Mouse (Mus musculus): ENCODE data around the gene Itgbl1. TPM values are rescaled to one million over a fixed set of nuclear protein-coding genes. Genes with fewer than 3 reads are reported as not detected.
"Not testable (repeated sequence)": the region's sequence is repeated elsewhere in the genome, so short reads cannot be mapped to it uniquely, and the experiment has no call there.

Gene Itgbl1
- polyA plus RNA-seq (2015; fragmentation: Nextera tagmentation; extraction: Ambion mirVana) = 0.12 and 0.22 TPM in 2 replicates

DNA sequence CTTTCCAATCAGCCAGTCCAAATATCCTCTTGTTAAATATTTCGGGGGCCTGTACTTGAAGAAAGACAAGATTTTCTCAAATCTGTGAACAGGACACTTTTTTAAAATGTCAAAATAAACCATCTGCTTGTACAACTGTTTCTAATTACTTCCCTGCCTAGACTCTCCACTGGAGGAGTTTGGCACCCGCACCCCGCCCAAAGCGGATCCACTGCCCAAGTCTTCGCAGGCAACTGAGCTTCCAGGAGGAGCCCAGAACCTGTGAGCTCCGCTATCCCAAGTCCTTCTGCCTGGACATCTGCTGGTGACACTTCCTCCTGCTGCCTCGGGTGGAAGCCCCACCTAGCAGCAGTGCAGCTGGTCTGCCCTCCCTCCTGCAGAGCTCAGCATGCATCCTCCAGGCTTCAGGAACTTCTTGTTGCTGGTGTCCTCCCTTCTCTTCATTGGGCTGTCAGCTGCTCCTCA lies at the start of gene Itgbl1:
Gene Itgbl1 (plus strand): TSS at position 51 of the 465 bp plus-strand sequence.
- no peak within 1 kb of the TSS for H3K4me2 ChIP-seq (ENCODE audit: low read depth, low read length)
- 49% methylated on average over 7 of the region's 7 CpGs for WGBS
- no peak for ATAC-seq

DNA sequence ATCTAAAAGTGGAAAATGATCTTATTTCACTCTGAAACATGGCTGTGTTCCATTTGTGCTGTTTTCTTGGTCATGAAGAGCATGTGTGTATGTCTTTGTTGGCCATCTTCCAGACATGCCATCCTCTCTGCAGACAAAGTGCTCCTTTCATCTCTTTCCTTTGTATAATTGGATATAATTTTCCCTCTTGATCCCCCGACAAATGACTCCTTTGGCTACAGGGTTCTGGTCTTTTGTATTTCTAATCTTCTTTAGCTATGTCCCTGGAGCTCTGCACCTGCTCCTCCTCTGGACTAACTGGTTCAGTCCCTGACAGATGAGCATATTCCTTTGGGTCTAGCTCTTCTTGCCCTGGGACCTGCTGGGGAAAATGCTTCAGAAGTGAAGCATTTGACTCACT lies 36.8 kb upstream of the Itgbl1 start:
- no peak for ATAC-seq
- H3K9me3 ChIP-seq (ENCODE audit: control insufficient read depth, low read length) = no peaks in the 10 kb centered on the region
- no peak overlapping the region for H3K27ac ChIP-seq (ENCODE audit: low read length)
- H3K9ac ChIP-seq (ENCODE audit: low read depth, low read length) = no peak overlapping the region
- H3K36me3 ChIP-seq (ENCODE audit: control insufficient read depth, insufficient read depth, low read length) = no peaks in the 10 kb centered on the region
- peaks cover 12% of the 10 kb centered on the region for H3K27me3 ChIP-seq (replicated peaks; ENCODE audit: control insufficient read depth, insufficient read depth, low read length)
- WGBS = 41% methylated on average over 1 of the region's 1 CpGs
- H3K4me2 ChIP-seq (ENCODE audit: low read depth, low read length) = no peak overlapping the region
- no peak overlapping the region for H3K4me3 ChIP-seq (ENCODE audit: low read length)
- H3K4me1 ChIP-seq (ENCODE audit: control insufficient read depth, insufficient read depth, low read length) = no peaks in the 10 kb centered on the region; the same call in 1 of the 2 replicates

More for the DNA sequence above, at the start of gene Itgbl1:
- no peak within 1 kb of the TSS for H3K27ac ChIP-seq (ENCODE audit: low read length)
- H3K4me3 ChIP-seq (ENCODE audit: low read length) = no peak within 1 kb of the TSS
- 0 out of 2 replicates have a peak, but pooled peaks cover 5% of the 10 kb centered on the region for H3K4me1 ChIP-seq (ENCODE audit: control insufficient read depth, insufficient read depth, low read length)
- H3K9ac ChIP-seq (ENCODE audit: low read depth, low read length) = no peak within 1 kb of the TSS
- no peaks in the 10 kb centered on the region for H3K36me3 ChIP-seq (ENCODE audit: control insufficient read depth, insufficient read depth, low read length)
- H3K27me3 ChIP-seq (replicated peaks; ENCODE audit: control insufficient read depth, insufficient read depth, low read length) = no peaks in the 10 kb centered on the region
- no peaks in the 10 kb centered on the region for H3K9me3 ChIP-seq (ENCODE audit: control insufficient read depth, low read length)

DNA sequence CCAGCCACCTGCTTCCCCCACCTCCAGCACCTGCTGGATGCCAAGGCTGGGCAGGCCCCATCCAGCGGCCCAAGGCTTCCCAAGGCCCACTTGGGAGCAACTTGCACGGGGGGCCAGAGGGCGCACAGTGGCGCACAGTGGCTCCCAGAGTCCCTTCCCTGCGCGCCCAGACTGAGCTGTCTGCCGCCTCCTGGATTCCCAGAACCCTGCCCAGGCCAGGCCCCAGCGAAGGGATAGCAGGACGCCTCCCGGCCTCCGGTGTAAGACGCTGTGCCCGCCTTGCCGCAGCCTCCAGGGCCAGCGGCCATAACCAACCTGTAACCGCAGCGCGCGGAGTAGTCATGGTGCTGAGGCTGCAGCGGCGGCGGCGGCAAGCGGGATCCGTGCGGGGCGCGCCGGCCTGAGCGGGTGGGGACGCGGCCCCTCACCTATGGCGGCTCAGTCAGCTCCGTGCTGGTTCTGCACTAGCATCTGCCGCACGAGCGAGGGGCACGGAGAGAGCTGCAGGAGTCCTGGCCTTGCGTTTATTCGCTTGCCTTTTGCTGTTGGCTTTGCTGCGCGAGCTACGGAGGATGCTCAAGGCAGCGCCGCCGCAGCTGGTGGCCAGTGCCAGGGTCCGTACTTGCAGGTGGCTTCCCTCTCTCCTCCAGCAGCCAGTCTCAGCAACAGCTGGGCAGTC lies 33.1 kb upstream of the Itgbl1 start, which contains the start of gene Nalcn:
Gene Nalcn (minus strand): TSS at position 644 of the 679 bp plus-strand sequence.
- peak within 1 kb of the TSS; percentile 54 for H3K9ac ChIP-seq (ENCODE audit: low read depth, low read length)
- WGBS = under 1% methylated on average over 46 of the region's 47 CpGs
- peak within 1 kb of the TSS; percentile 60 for H3K4me2 ChIP-seq (ENCODE audit: low read depth, low read length)
- H3K27ac ChIP-seq (ENCODE audit: low read length) = 0 out of 2 replicates have a peak within 1 kb of the TSS, but pooled peaks have one; percentile 12
- no peaks in the 10 kb centered on the region for H3K36me3 ChIP-seq (ENCODE audit: control insufficient read depth, insufficient read depth, low read length)
- H3K27me3 ChIP-seq (replicated peaks; ENCODE audit: control insufficient read depth, insufficient read depth, low read length) = peaks cover 12% of the 10 kb centered on the region
- H3K4me3 ChIP-seq (ENCODE audit: low read length) = peak within 1 kb of the TSS; percentile 49
- no peaks in the 10 kb centered on the region; the same call in 1 of the 2 replicates for H3K4me1 ChIP-seq (ENCODE audit: control insufficient read depth, insufficient read depth, low read length)
- peak; percentile 75 for ATAC-seq
- H3K9me3 ChIP-seq (ENCODE audit: control insufficient read depth, low read length) = no peaks in the 10 kb centered on the region

DNA sequence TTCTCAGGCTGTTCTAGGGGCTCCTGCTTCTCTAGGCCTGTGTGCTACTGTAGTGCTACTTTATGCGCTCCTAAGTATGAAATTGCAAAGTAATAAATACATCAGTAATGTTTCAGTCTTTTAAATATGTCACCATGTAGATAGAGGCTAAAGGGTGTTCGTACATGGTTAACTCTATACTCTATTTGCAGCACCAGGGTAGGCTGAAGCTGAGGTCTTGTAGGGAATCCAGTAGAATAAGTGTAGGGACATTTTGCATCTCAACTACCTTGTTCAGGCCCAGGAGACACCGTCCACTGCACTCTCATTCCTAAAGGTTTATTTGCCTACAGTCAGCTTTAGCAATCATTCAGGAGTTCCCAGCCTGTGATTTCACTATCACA lies 32.6 kb upstream of the Itgbl1 start:
- H3K9ac ChIP-seq (ENCODE audit: low read depth, low read length) = peak overlapping the region; percentile 54
- no peak overlapping the region for H3K27ac ChIP-seq (ENCODE audit: low read length)
- H3K9me3 ChIP-seq (ENCODE audit: control insufficient read depth, low read length) = no peaks in the 10 kb centered on the region
- H3K36me3 ChIP-seq (ENCODE audit: control insufficient read depth, insufficient read depth, low read length) = no peaks in the 10 kb centered on the region
- 59% methylated on average over 3 of the region's 3 CpGs for WGBS
- H3K4me3 ChIP-seq (ENCODE audit: low read length) = peak overlapping the region; percentile 49
- no peaks in the 10 kb centered on the region; the same call in 1 of the 2 replicates for H3K4me1 ChIP-seq (ENCODE audit: control insufficient read depth, insufficient read depth, low read length)
- no peak for ATAC-seq
- H3K27me3 ChIP-seq (replicated peaks; ENCODE audit: control insufficient read depth, insufficient read depth, low read length) = peaks cover 12% of the 10 kb centered on the region
- peak overlapping the region; percentile 60 for H3K4me2 ChIP-seq (ENCODE audit: low read depth, low read length)

DNA sequence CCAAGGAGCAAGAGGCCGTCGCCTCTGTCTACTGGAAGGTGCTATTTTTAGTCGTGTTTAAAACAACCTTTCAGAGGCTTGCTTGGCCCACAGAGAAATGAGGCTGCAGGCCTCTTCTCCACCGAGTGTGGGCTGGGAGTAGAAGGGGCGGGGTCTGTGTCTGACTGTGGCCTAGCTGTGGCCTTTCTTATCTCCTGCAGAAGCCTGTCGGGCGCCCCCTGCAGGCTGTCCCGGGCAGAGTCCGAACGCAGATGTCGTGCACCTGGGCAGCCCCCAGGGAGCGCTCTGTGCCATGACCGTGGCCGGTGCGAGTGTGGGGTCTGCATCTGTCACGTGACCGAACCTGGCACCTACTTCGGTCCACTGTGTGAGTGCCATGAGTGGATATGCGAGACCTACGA lies 1.3 kb downstream of the Itgbl1 start:
- Histone ChIP-seq H3K9ac (ENCODE audit: low read depth, low read length) (no peak overlapping the region), H3K27me3 (replicated peaks; ENCODE audit: control insufficient read depth, insufficient read depth, low read length) (no peaks in the 10 kb centered on the region), H3K36me3 (ENCODE audit: control insufficient read depth, insufficient read depth, low read length) (no peaks in the 10 kb centered on the region), H3K4me1 (ENCODE audit: control insufficient read depth, insufficient read depth, low read length) (0 out of 2 replicates have a peak, but pooled peaks cover 5% of the 10 kb centered on the region), H3K27ac (ENCODE audit: low read length) (no peak overlapping the region), H3K4me2 (ENCODE audit: low read depth, low read length) (peak overlapping the region; percentile 6; the same call in 1 of the 2 replicates), H3K9me3 (ENCODE audit: control insufficient read depth, low read length) (no peaks in the 10 kb centered on the region), H3K4me3 (ENCODE audit: low read length) (no peak overlapping the region)
- ATAC-seq = peak; percentile 71; the same call in 1 of the 2 replicates
- 19% methylated on average over 20 of the region's 20 CpGs for WGBS

DNA sequence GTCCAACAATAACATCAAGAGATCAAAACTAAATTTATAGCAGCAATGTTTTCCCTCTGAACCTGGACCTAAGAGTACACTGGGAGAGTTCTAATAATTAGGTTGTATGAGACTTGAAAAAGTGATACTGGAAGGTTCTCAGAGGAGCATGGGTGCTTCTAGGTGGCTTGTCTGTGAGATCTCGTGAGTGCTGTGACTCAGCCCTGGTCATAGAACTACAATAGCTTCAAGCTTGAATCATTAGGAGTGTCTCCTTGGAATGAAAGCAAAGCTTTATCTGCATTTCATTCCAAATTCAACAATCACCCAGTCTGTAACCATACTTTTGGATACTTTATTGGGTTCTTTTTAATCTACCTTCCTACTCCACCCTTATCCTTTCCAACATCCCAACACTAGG lies 2.6 kb downstream of the Itgbl1 start:
- 67% methylated on average over 1 of the region's 1 CpGs for WGBS
- H3K27me3 ChIP-seq (replicated peaks; ENCODE audit: control insufficient read depth, insufficient read depth, low read length) = no peaks in the 10 kb centered on the region
- H3K9me3 ChIP-seq (ENCODE audit: control insufficient read depth, low read length) = no peaks in the 10 kb centered on the region
- no peak overlapping the region for H3K27ac ChIP-seq (ENCODE audit: low read length)
- ATAC-seq = no peak
- H3K4me3 ChIP-seq (ENCODE audit: low read length) = no peak overlapping the region
- no peak overlapping the region for H3K9ac ChIP-seq (ENCODE audit: low read depth, low read length)
- no peaks in the 10 kb centered on the region for H3K36me3 ChIP-seq (ENCODE audit: control insufficient read depth, insufficient read depth, low read length)
- no peak overlapping the region for H3K4me2 ChIP-seq (ENCODE audit: low read depth, low read length)
- H3K4me1 ChIP-seq (ENCODE audit: control insufficient read depth, insufficient read depth, low read length) = 0 out of 2 replicates have a peak, but pooled peaks cover 5% of the 10 kb centered on the region

DNA sequence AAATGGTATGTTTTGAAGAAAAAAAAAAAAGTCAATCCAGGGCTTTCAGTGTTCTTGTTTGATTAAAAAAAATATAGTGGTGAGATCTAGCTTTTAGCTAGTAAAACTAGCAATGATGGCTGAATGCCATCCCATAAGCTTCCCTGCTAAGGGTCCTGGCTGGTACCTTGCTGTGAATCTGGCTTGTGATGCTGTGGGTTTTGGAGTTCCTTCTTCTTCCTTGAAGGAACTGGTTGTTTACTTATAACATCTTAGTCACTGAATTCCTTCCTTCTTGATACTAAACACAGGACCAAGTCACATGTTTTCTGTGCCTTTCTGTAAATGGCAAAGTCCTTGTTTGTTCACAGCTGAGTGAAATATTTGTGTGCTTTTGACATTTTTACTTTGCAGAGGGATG lies 3.4 kb downstream of the Itgbl1 start:
- Histone ChIP-seq H3K36me3 (ENCODE audit: control insufficient read depth, insufficient read depth, low read length) (no peaks in the 10 kb centered on the region), H3K9me3 (ENCODE audit: control insufficient read depth, low read length) (no peaks in the 10 kb centered on the region), H3K27me3 (replicated peaks; ENCODE audit: control insufficient read depth, insufficient read depth, low read length) (no peaks in the 10 kb centered on the region), H3K9ac (ENCODE audit: low read depth, low read length) (no peak overlapping the region), H3K4me2 (ENCODE audit: low read depth, low read length) (no peak overlapping the region), H3K27ac (ENCODE audit: low read length) (no peak overlapping the region), H3K4me1 (ENCODE audit: control insufficient read depth, insufficient read depth, low read length) (0 out of 2 replicates have a peak, but pooled peaks cover 5% of the 10 kb centered on the region), H3K4me3 (ENCODE audit: low read length) (no peak overlapping the region)
- ATAC-seq = no peak

DNA sequence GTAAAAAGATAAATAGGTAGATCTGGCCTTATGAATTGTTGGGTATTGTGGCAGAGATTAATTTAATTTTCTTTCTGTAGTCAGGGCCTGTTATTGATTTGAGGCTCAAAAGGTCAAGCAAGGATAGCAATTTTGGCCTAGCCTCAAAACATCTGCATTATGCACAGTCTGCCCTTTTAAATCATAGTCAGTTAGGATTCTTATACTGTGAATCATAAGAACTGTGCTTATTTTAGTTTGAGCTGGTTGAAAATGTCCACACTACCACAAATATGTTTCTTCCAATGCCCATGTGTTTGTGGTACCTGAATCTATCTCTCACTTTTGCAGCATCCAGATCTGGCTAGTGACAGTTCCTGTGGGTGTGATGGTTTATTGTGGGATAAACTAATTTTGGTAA lies 4.7 kb downstream of the Itgbl1 start:
- no peak overlapping the region for H3K4me3 ChIP-seq (ENCODE audit: low read length)
- no peaks in the 10 kb centered on the region for H3K27me3 ChIP-seq (replicated peaks; ENCODE audit: control insufficient read depth, insufficient read depth, low read length)
- ATAC-seq = no peak
- no peak overlapping the region for H3K9ac ChIP-seq (ENCODE audit: low read depth, low read length)
- H3K27ac ChIP-seq (ENCODE audit: low read length) = no peak overlapping the region
- H3K4me1 ChIP-seq (ENCODE audit: control insufficient read depth, insufficient read depth, low read length) = 0 out of 2 replicates have a peak, but pooled peaks cover 5% of the 10 kb centered on the region
- H3K9me3 ChIP-seq (ENCODE audit: control insufficient read depth, low read length) = no peaks in the 10 kb centered on the region
- H3K36me3 ChIP-seq (ENCODE audit: control insufficient read depth, insufficient read depth, low read length) = no peaks in the 10 kb centered on the region
- H3K4me2 ChIP-seq (ENCODE audit: low read depth, low read length) = no peak overlapping the region

DNA sequence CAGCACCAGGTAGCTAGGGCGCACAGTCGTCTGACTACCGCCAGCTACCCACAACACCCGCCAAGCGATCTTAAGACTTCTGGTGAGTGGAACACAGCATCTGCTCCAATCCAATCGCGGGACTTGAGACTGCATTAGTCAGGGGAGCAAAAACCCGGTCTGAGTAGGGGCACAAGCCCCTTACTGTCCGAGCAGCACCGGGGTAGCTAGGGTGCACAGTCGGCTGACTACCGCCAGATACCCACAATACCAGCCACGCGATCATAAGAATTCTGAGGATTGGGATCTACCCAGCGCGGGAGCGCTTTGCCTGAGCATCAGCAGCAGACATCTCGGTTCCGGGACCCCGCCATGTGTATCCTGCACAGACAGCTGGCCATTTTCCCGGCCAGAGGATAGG lies 11.3 kb downstream of the Itgbl1 start:
- WGBS = 71% methylated on average over 21 of the region's 21 CpGs
- not testable (repeated sequence) for H3K27me3 ChIP-seq (replicated peaks; ENCODE audit: control insufficient read depth, insufficient read depth, low read length); H3K9ac ChIP-seq (ENCODE audit: low read depth, low read length); H3K4me1 ChIP-seq (ENCODE audit: control insufficient read depth, insufficient read depth, low read length); H3K4me2 ChIP-seq (ENCODE audit: low read depth, low read length); H3K36me3 ChIP-seq (ENCODE audit: control insufficient read depth, insufficient read depth, low read length); H3K27ac ChIP-seq (ENCODE audit: low read length); H3K9me3 ChIP-seq (ENCODE audit: control insufficient read depth, low read length); H3K4me3 ChIP-seq (ENCODE audit: low read length); ATAC-seq

All from intestine, embryonic 16.5 days (tissue).